Mouse (Mus musculus): ENCODE data around the gene Ube4a.

Gene Ube4a

GRCm38 (mm10) chr9:44897024-44897423 is 68.4 kb downstream of the Ube4a start:
- DNase-seq: no peak

- DNase-seq: no peak
Measured at GRCm38 (mm10) chr9:44892664-44893063, 72.7 kb downstream of the Ube4a start.

GRCm38 (mm10) chr9:44891210-44891609 is 74.2 kb downstream of the Ube4a start:
- no peak for DNase-seq

- no peak for DNase-seq
Measured at GRCm38 (mm10) chr9:44890122-44890521, 75.3 kb downstream of the Ube4a start.

- no peak for DNase-seq
Measured at GRCm38 (mm10) chr9:44888114-44888624, 77.2 kb downstream of the Ube4a start.

- DNase-seq: no peak
Measured at GRCm38 (mm10) chr9:44882981-44883569, 82.3 kb downstream of the Ube4a start.

- peak; percentile 57 for DNase-seq
Measured at GRCm38 (mm10) chr9:44882436-44882980, 82.9 kb downstream of the Ube4a start.

GRCm38 (mm10) chr9:44881941-44882435 is 83.4 kb downstream of the Ube4a start:
- peak; percentile 85 for DNase-seq

GRCm38 (mm10) chr9:44881221-44881871 is 84.1 kb downstream of the Ube4a start, which contains the start of gene Kmt2a:
TSS of gene Kmt2a (minus strand) at chr9:44881296.
- peak; percentile 99 for DNase-seq

GRCm38 (mm10) chr9:44880309-44881081 is 84.9 kb downstream of the Ube4a start:
- DNase-seq: no peak

GRCm38 (mm10) chr9:44879694-44880271 is 85.6 kb downstream of the Ube4a start:
- peak; percentile 18 for DNase-seq

GRCm38 (mm10) chr9:44878776-44879500 is 86.5 kb downstream of the Ube4a start:
- DNase-seq: no peak

GRCm38 (mm10) chr9:44877686-44878085 is 87.7 kb downstream of the Ube4a start:
- DNase-seq: no peak

GRCm38 (mm10) chr9:44875476-44875875 is 89.9 kb downstream of the Ube4a start:
- DNase-seq: peak; percentile 24

GRCm38 (mm10) chr9:44874198-44874597 is 91.2 kb downstream of the Ube4a start:
- no peak for DNase-seq

- DNase-seq: no peak
Measured at GRCm38 (mm10) chr9:44873665-44874064, 91.7 kb downstream of the Ube4a start.

Measured in kidney, adult 18-20 months (tissue).